Mouse (Mus musculus) heart, adult 2 months (tissue): ENCODE measurements at regions not wholly inside any gene's neighbourhood (a gene's known extent, or its start where the extent isn't known, plus 50 kb on each side); places are given as distances from the start of the nearest gene placed in this dataset.

Experiments
- DNase-seq, 2 experiments: peaks; one replicate each; pipeline ENCODE4 v3.0.0; 2021
- H3K27ac ChIP-seq: fragments of 200-600 bp; 2 replicates; pipeline ENCODE4 v1.8.1; 2022
- H3K27me3 ChIP-seq: fragments of 200-500 bp; 2 replicates; pipeline ENCODE4 v1.6.1; 2012; ENCODE audit warnings: mild to moderate bottlenecking, low read length, inconsistent platforms, mixed read lengths; ENCODE audit not compliant: control insufficient read depth, insufficient read depth
- H3K36me3 ChIP-seq: fragments of 200-500 bp; 2 replicates; pipeline ENCODE4 v1.6.1; 2012; ENCODE audit warnings: low read length, inconsistent platforms; ENCODE audit not compliant: control insufficient read depth, insufficient read depth
- H3K4me1 ChIP-seq: fragments of 200-500 bp; 2 replicates; pipeline ENCODE4 v1.6.1; 2011; ENCODE audit warnings: low read length; ENCODE audit not compliant: control insufficient read depth, insufficient read depth
- H3K4me3 ChIP-seq: fragments of 200-600 bp; 2 replicates; pipeline ENCODE4 v1.8.1; 2022
- H3K79me2 ChIP-seq: fragments of 200-500 bp; replicated peaks from 2 replicates; pipeline ENCODE4 v1.6.1; 2012; ENCODE audit warnings: mild to moderate bottlenecking, inconsistent platforms, low read length, moderate library complexity, mixed read lengths; ENCODE audit not compliant: control insufficient read depth, insufficient read depth
- H3K9ac ChIP-seq: fragments of 200-500 bp; 2 replicates; pipeline ENCODE4 v1.6.1; 2012; ENCODE audit warnings: low read depth, mild to moderate bottlenecking, control low read depth, inconsistent platforms, low read length, mixed read lengths
- CTCF ChIP-seq: fragments of 200-600 bp; IDR thresholded peaks from 2 replicates; pipeline ENCODE4 v1.8.1; 2022; ENCODE audit warnings: antibody characterized with exemption, mild to moderate bottlenecking, moderate library complexity
- EP300 ChIP-seq: fragments of 200-500 bp; IDR thresholded peaks from 2 replicates; pipeline ENCODE4 v1.6.1; 2011; ENCODE audit warnings: low read depth, low read length, control low read depth; ENCODE audit not compliant: insufficient read depth
- POLR2A ChIP-seq: fragments of 200-500 bp; IDR thresholded peaks from 2 replicates; pipeline ENCODE4 v1.6.1; 2011; ENCODE audit warnings: mild to moderate bottlenecking, low read depth, low read length, control low read depth; ENCODE audit not compliant: insufficient read depth
- whole genome bisulfite sequencing: fragments of 180-500 bp; shearing (Covaris S2); methylation state at CpG from one replicate; pipeline ENCODE4 v1.1.7; 2018; 5-methylcytosine and 5-hydroxymethylcytosine counted together
- intact Hi-C: fragments of 180-260 bp; cut with DNase I; formaldehyde crosslinking; loops from one replicate; pipeline ENCODE4 v1.15.1; 2025

GRCm38 (mm10) chr12:26758657-26759325 lies 289.8 kb downstream of the Cmpk2 start:
- TF ChIP-seq POLR2A, result no peak
- TF ChIP-seq CTCF, result no peak
- no peak for TF ChIP-seq EP300
- DNase-seq, result no peak
- 84% methylated on average over 9 of the region's 9 CpGs for WGBS
- Histone ChIP-seq H3K79me2 (no peaks in the 10 kb centered on the region), H3K36me3 (no peaks in the 10 kb centered on the region), H3K27ac (no peak overlapping the region), H3K4me3 (no peak overlapping the region), H3K4me1 (no peaks in the 10 kb centered on the region), H3K27me3 (no peaks in the 10 kb centered on the region), H3K9ac (no peak overlapping the region)
- intact Hi-C loops, result no loop called here

GRCm38 (mm10) chr12:26756284-26756683 lies 287.3 kb downstream of the Cmpk2 start:
- DNase-seq, result no peak
- intact Hi-C loops, result no loop called here
- 60% methylated on average over 2 of the region's 2 CpGs for WGBS
- no peak overlapping the region for H3K9ac ChIP-seq
- no peaks in the 10 kb centered on the region for H3K27me3 ChIP-seq
- no peaks in the 10 kb centered on the region for H3K4me1 ChIP-seq
- H3K79me2 ChIP-seq, result no peaks in the 10 kb centered on the region
- H3K36me3 ChIP-seq, result no peaks in the 10 kb centered on the region
- no peak for TF ChIP-seq POLR2A
- no peak for TF ChIP-seq CTCF
- TF ChIP-seq EP300, result no peak
- no peak overlapping the region for H3K4me3 ChIP-seq
- no peak overlapping the region for H3K27ac ChIP-seq

- H3K9ac ChIP-seq, result no peak overlapping the region
- no peak overlapping the region for H3K27ac ChIP-seq
- intact Hi-C loops, result no loop called here
- H3K4me3 ChIP-seq, result no peak overlapping the region
- no peaks in the 10 kb centered on the region for H3K27me3 ChIP-seq
- no peak for DNase-seq
- no peaks in the 10 kb centered on the region for H3K4me1 ChIP-seq
- H3K36me3 ChIP-seq, result no peaks in the 10 kb centered on the region
- no peak for TF ChIP-seq CTCF
- TF ChIP-seq POLR2A, result no peak
- TF ChIP-seq EP300, result no peak
- H3K79me2 ChIP-seq, result no peaks in the 10 kb centered on the region
- WGBS, result 83% methylated on average over 2 of the region's 2 CpGs
Observed at GRCm38 (mm10) chr12:26754611-26755010, 285.6 kb downstream of the Cmpk2 start.

- H3K27ac ChIP-seq, result no peak overlapping the region
- WGBS, result 84% methylated on average over 3 of the region's 3 CpGs
- H3K9ac ChIP-seq, result no peak overlapping the region
- no peaks in the 10 kb centered on the region for H3K4me1 ChIP-seq
- intact Hi-C loops, result no loop called here
- H3K4me3 ChIP-seq, result no peak overlapping the region
- H3K79me2 ChIP-seq, result no peaks in the 10 kb centered on the region
- H3K27me3 ChIP-seq, result no peaks in the 10 kb centered on the region
- H3K36me3 ChIP-seq, result no peaks in the 10 kb centered on the region
- no peak for TF ChIP-seq EP300
- no peak for TF ChIP-seq CTCF
- no peak for TF ChIP-seq POLR2A
- no peak for DNase-seq
Observed at GRCm38 (mm10) chr12:26734558-26734897, 265.5 kb downstream of the Cmpk2 start.

GRCm38 (mm10) chr12:26733822-26734557 lies 265.0 kb downstream of the Cmpk2 start:
- Histone ChIP-seq H3K4me3 (no peak overlapping the region), H3K36me3 (no peaks in the 10 kb centered on the region), H3K9ac (no peak overlapping the region), H3K4me1 (no peaks in the 10 kb centered on the region), H3K79me2 (no peaks in the 10 kb centered on the region), H3K27me3 (no peaks in the 10 kb centered on the region), H3K27ac (no peak overlapping the region)
- DNase-seq, result no peak
- WGBS, result 65% methylated on average over 4 of the region's 4 CpGs
- intact Hi-C loops, result no loop called here
- no peak for TF ChIP-seq CTCF
- TF ChIP-seq POLR2A, result no peak
- TF ChIP-seq EP300, result no peak

- Histone ChIP-seq H3K27me3 (no peaks in the 10 kb centered on the region), H3K4me1 (no peaks in the 10 kb centered on the region), H3K79me2 (no peaks in the 10 kb centered on the region), H3K4me3 (no peak overlapping the region), H3K27ac (no peak overlapping the region), H3K36me3 (no peaks in the 10 kb centered on the region), H3K9ac (no peak overlapping the region)
- no peak for DNase-seq
- WGBS, result 43% methylated on average over 1 of the region's 1 CpGs
- intact Hi-C loops, result no loop called here
- TF ChIP-seq CTCF (no peak), POLR2A (no peak), EP300 (no peak)
Observed at GRCm38 (mm10) chr12:26723399-26723798, 254.4 kb downstream of the Cmpk2 start.
